Mouse (Mus musculus) bone marrow, adult 2 months (tissue): ENCODE data around the gene Irf2bp2.

Experiments
- CTCF ChIP-seq: fragments of 200-500 bp; IDR thresholded peaks from 2 replicates; pipeline ENCODE4 v1.5.1; 2011; ENCODE audit warnings: low read length, control low read depth; ENCODE audit not compliant: control insufficient read depth, insufficient read depth
- POLR2A ChIP-seq: fragments of 200-500 bp; IDR thresholded peaks from 2 replicates; pipeline ENCODE4 v1.6.1; 2011; ENCODE audit warnings: low read depth, mild to moderate bottlenecking, control low read depth, low read length, borderline replicate concordance; ENCODE audit not compliant: control insufficient read depth

DNA sequence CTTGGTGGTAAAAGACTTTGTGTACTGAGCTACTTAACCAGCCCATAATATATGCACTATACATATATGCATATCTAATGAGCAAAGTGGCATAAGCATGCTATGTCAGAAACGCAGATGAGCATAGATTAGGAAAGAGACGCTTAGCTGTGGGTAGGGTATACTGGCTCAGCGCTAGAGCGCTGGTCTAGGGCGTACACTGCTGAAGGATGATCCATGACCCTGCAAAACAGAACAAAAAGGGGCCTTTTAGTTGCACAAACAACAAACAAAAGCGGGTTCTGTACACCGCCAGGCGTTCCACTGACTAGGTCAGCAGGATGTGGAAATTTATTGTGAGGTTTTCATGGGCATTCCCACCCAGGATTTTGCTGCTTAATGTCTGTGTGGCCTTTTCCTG is 8.9 kb upstream of the Irf2bp2 start:
- TF ChIP-seq CTCF (no peak), POLR2A (no peak)
